Mouse (Mus musculus) erythroblast, embryonic 14.5 days (primary cell): ENCODE results near the gene Sox30.

ENCODE experiments used
- GATA1 ChIP-seq: IDR thresholded peaks from 2 replicates; pipeline ENCODE4 v1.6.1; 2012; ENCODE audit warnings: low read length, inconsistent platforms, mixed read lengths
- TAL1 ChIP-seq: IDR thresholded peaks from 3 replicates; pipeline ENCODE4 v1.6.1; 2012; ENCODE audit warnings: low read length, inconsistent platforms, mixed read lengths

GRCm38 (mm10) chr11:46036374-46036773, 56.3 kb downstream of the Sox30 start:
- TF ChIP-seq GATA1, result no peak
- no peak for TF ChIP-seq TAL1
